Mouse (Mus musculus) kidney, embryonic 14.5 days (tissue): ENCODE results near the gene Cachd1. TPM values are rescaled to one million over a fixed set of nuclear protein-coding genes. Genes with fewer than 3 reads are reported as not detected.

ENCODE experiments used
- ATAC-seq: fragments of 200-750 bp; cut with Nextera tagmentation; 2 replicates; pipeline ENCODE4 v1.8.0; 2017; ENCODE audit warnings: moderate number of reproducible peaks, mild to moderate bottlenecking, moderate TSS enrichment, moderate library complexity; ENCODE audit not compliant: low FRiP score, low TSS enrichment
- H3K27ac ChIP-seq: fragments of 300-500 bp; sonication (generic); 2 replicates; pipeline ENCODE4 v1.5.1; 2014; ENCODE audit warnings: low read depth, mild to moderate bottlenecking, low read length, moderate library complexity, mixed read lengths
- H3K27me3 ChIP-seq: fragments of 300-500 bp; sonication (generic); 2 replicates; pipeline ENCODE4 v1.6.1; 2014; ENCODE audit warnings: mild to moderate bottlenecking, low read length; ENCODE audit not compliant: control insufficient read depth, insufficient read depth
- H3K36me3 ChIP-seq: fragments of 300-500 bp; sonication (generic); 2 replicates; pipeline ENCODE4 v1.6.1; 2014; ENCODE audit warnings: low read length, mixed read lengths; ENCODE audit not compliant: control insufficient read depth, insufficient read depth
- H3K4me1 ChIP-seq: fragments of 300-500 bp; sonication (generic); 2 replicates; pipeline ENCODE4 v1.6.1; 2014; ENCODE audit warnings: low read length, mixed read lengths; ENCODE audit not compliant: control insufficient read depth, insufficient read depth
- H3K4me2 ChIP-seq: fragments of 300-500 bp; sonication (generic); replicated peaks from 2 replicates; pipeline ENCODE4 v1.6.1; 2014; ENCODE audit warnings: low read depth, mild to moderate bottlenecking, low read length
- H3K4me3 ChIP-seq: fragments of 300-500 bp; sonication (generic); 2 replicates; pipeline ENCODE4 v1.5.1; 2014; ENCODE audit warnings: mild to moderate bottlenecking, low read length
- H3K9ac ChIP-seq: fragments of 300-500 bp; sonication (generic); 2 replicates; pipeline ENCODE4 v1.6.1; 2014; ENCODE audit warnings: low read depth, mild to moderate bottlenecking, low read length, moderate library complexity
- H3K9me3 ChIP-seq: fragments of 300-500 bp; sonication (generic); 2 replicates; pipeline ENCODE4 v1.6.1; 2016; ENCODE audit warnings: low read length; ENCODE audit not compliant: control insufficient read depth
- WGBS: fragments of 180-500 bp; shearing (Covaris S2); extraction: QIAGEN DNeasy Blood & Tissue Kit; methylation state at CpG from one replicate; pipeline ENCODE4 v1.1.7; 2014; 5-methylcytosine and 5-hydroxymethylcytosine counted together
- polyA plus RNA-seq: library from polyadenylated mRNA; unstranded; fragments of >200 nt; fragmentation: Nextera tagmentation; extraction: Ambion mirVana; gene quantifications from 2 replicates; pipeline ENCODE4 v1.2.1, GENCODE M21; 2014

The Cachd1 gene
- polyA plus RNA-seq, 1 experiment from 2014 or later: 25.0 TPM

DNA sequence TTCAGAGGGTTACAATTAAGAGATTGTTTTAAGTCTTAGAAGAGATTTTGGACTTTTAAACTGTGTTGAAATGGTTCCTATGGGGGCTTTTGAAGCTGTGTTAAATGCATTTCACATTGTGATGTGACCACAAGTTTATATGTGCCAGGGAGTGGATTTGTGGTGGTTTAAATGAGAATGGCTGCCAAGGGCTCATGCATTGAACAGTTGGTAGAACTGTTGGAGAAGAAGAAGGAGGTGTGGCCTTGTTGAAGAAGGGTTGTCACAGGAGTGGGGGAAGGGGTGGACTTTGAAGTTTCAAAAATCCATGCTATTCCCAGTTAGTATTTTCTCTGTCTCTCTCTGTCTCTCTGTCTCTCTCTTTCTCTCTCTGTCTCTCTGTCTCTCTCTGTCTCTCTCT, 267.7 kb downstream of the Cachd1 start:
- no peak overlapping the region for H3K4me2 ChIP-seq
- no peaks in the 10 kb centered on the region for H3K27me3 ChIP-seq
- no peak for ATAC-seq
- no peak overlapping the region for H3K27ac ChIP-seq
- H3K4me1 ChIP-seq: no peaks in the 10 kb centered on the region
- H3K36me3 ChIP-seq: no peaks in the 10 kb centered on the region
- no peaks in the 10 kb centered on the region for H3K9me3 ChIP-seq
- no peak overlapping the region for H3K4me3 ChIP-seq
- H3K9ac ChIP-seq: no peak overlapping the region

DNA sequence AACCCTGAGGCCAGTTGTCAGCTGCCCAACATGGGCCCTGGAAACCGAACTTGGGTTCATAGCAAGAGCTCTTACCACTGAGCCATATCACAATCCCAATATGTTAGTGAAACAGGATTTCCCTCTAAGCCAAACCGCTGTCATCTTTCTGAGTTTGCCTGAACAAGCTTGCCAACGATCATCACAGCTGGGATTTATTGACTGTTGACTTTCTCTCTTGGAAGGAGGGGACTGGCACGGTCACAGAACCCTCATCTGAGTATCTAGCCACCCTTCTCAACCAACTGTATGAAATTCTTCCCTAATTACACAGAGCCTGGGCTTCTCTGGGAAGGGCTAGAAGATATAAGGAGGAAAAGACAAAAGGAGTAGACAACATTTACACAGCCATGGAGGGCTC, 270.1 kb downstream of the Cachd1 start:
- no peak for ATAC-seq
- H3K4me3 ChIP-seq: no peak overlapping the region

DNA sequence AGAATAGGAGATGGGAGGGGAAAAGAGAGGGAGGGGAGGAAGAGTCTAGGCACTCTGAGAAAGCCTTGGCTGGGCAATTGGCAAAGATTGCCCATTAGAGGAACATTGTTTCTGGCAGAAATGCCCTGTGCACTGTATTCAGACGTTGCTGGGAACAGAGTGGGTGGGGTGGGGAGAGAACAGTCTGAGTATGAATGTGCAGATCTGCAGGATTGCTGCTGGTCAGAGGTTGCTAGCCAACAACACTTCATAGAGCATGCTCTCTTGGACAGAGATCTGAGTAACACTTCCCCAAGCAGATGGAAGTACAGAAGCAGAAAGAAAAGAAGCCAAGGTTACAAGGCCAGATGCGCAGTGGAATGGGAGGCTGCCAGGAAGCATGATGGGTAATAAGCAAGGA, 285.7 kb downstream of the Cachd1 start:
- Histone ChIP-seq H3K4me3 (no peak overlapping the region), H3K9me3 (no peaks in the 10 kb centered on the region), H3K4me2 (no peak overlapping the region), H3K4me1 (no peaks in the 10 kb centered on the region), H3K36me3 (no peaks in the 10 kb centered on the region), H3K27me3 (no peaks in the 10 kb centered on the region), H3K9ac (no peak overlapping the region), H3K27ac (no peak overlapping the region)
- 76% methylated on average over 2 of the region's 2 CpGs for WGBS
- no peak for ATAC-seq

More for the DNA sequence above, 270.1 kb downstream of the Cachd1 start:
- H3K9ac ChIP-seq: no peak overlapping the region
- H3K4me1 ChIP-seq: no peaks in the 10 kb centered on the region
- no peaks in the 10 kb centered on the region for H3K36me3 ChIP-seq
- H3K27ac ChIP-seq: no peak overlapping the region
- 68% methylated on average over 4 of the region's 4 CpGs for WGBS
- H3K4me2 ChIP-seq: no peak overlapping the region
- H3K27me3 ChIP-seq: no peaks in the 10 kb centered on the region
- H3K9me3 ChIP-seq: no peaks in the 10 kb centered on the region

DNA sequence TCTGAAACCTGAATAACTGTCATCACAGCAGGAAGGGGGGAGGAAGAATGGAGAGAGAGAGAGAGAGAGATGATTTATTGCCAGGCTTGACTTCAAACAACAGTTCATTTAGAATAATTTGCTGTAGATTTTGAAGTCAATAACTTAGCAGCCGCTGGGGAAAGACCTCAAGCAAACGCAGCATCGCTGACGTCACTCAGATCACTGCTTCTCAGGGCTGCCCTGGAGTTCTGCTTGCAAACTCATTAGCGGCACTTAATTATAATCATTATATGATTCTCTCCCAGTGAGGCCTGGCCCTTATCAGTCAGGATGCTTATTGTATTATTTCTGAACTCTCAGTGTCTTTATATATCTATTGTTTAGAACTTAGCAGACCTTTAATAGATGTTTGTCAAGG, 289.9 kb downstream of the Cachd1 start:
- H3K36me3 ChIP-seq: no peaks in the 10 kb centered on the region
- WGBS: 42% methylated on average over 5 of the region's 5 CpGs
- no peaks in the 10 kb centered on the region for H3K27me3 ChIP-seq
- H3K27ac ChIP-seq: no peak overlapping the region
- H3K4me2 ChIP-seq: no peak overlapping the region
- H3K4me1 ChIP-seq: no peaks in the 10 kb centered on the region
- ATAC-seq: no peak
- H3K4me3 ChIP-seq: no peak overlapping the region
- no peak overlapping the region for H3K9ac ChIP-seq
- no peaks in the 10 kb centered on the region for H3K9me3 ChIP-seq

DNA sequence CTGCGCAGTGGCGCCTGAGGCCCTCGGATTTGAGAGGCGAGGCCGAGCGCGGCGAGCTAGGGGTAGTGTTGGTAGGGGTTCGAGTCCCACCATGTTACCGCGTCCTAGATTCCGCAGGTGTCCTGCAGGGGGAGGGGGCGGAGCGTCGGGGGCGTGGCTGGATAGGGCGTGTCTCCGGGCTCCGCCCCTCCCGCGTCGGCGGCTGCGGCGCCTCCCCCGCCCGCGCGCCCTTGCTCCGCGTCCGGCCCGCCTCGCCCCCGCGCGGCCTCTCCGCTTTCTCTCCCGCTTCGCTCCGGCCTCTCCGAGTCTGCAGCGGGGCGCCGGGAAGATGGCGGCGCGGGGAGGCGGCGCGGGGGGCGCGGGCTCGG, 292.3 kb downstream of the Cachd1 start, which contains the start of gene Raver2:
Raver2 (plus strand) TSS at position 198 of the 368 bp plus-strand sequence.
- Histone ChIP-seq H3K27me3 (no peaks in the 10 kb centered on the region), H3K9me3 (no peaks in the 10 kb centered on the region), H3K4me3 (peak within 1 kb of the TSS; percentile 84), H3K27ac (peak within 1 kb of the TSS; percentile 24; the same call in 1 of the 2 replicates), H3K36me3 (no peaks in the 10 kb centered on the region), H3K4me1 (no peaks in the 10 kb centered on the region), H3K4me2 (peak within 1 kb of the TSS; percentile 89), H3K9ac (peak within 1 kb of the TSS; percentile 85)
- peak; percentile 89 for ATAC-seq
- WGBS: 2% methylated on average over 36 of the region's 54 CpGs

DNA sequence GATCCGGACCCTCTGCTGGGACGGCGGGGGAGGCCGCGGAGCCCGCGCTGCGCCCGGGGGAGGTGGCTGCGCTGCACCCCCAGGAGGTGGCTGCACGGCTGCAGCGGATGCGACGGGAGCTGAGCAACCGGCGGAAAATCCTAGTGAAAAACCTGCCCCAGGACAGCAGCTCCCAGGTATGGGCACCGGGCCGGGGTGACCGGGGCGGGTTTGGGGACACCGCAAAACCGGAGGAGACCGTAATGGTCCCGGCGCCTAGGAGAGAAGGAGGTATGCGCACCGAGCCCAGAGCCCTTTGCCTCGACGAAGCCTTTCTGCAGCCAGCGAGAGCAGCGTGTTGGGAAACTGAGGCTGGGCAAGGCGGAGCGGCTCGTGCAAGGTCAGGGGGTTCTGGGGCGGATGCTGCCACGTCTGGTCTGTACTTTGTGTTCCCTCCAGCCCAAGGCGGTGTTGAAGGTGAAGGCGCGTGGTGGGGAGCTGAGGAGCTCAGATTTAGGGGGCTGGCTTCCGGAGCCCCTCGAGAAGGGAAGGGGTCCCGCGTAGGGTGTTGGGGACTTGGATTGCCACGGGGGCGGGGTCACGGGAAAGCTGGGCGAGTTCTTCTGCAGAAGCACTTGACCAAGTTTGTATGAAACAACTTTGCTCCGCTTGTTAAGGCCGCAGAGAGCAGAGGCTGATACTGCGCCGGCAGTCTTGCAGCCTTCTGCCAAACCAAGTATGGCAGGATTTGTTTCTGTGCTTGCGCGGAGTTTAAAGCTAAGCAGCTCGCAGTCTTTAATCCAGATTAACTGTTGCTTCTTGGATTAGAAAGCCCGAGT, 292.9 kb downstream of the Cachd1 start:
- Histone ChIP-seq H3K27ac (peak overlapping the region; percentile 24; the same call in 1 of the 2 replicates), H3K9me3 (no peaks in the 10 kb centered on the region), H3K4me2 (peak overlapping the region; percentile 89), H3K27me3 (no peaks in the 10 kb centered on the region), H3K4me1 (no peaks in the 10 kb centered on the region), H3K9ac (peak overlapping the region; percentile 85), H3K36me3 (no peaks in the 10 kb centered on the region), H3K4me3 (peak overlapping the region; percentile 84)
- peak; percentile 77 for ATAC-seq
- 2% methylated on average over 45 of the region's 55 CpGs for WGBS

DNA sequence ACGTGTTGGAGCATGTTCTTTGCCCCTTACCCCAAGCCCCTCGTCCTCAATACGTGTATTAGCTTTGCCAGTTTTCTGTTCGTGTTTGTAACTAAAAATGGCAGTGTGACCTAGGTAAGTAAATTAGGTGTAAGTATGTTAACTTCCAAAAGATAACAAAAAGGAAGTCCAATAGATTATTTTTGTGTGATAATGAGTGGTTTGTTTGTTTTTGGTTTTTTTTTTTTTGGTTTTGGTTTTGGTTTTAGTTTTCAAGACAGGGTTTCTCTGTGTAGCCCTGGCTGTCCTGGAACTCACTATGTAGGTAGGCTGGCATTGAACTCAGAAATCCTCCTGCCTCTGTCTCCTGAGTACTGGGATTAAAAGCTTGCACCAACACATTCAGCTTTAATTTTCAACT, 295.1 kb downstream of the Cachd1 start:
- H3K27me3 ChIP-seq: no peaks in the 10 kb centered on the region
- no peaks in the 10 kb centered on the region for H3K9me3 ChIP-seq
- H3K4me3 ChIP-seq: no peak overlapping the region
- 91% methylated on average over 4 of the region's 4 CpGs for WGBS
- no peak overlapping the region for H3K4me2 ChIP-seq
- H3K9ac ChIP-seq: no peak overlapping the region
- no peaks in the 10 kb centered on the region for H3K4me1 ChIP-seq
- no peak overlapping the region for H3K27ac ChIP-seq
- no peak for ATAC-seq
- H3K36me3 ChIP-seq: no peaks in the 10 kb centered on the region

DNA sequence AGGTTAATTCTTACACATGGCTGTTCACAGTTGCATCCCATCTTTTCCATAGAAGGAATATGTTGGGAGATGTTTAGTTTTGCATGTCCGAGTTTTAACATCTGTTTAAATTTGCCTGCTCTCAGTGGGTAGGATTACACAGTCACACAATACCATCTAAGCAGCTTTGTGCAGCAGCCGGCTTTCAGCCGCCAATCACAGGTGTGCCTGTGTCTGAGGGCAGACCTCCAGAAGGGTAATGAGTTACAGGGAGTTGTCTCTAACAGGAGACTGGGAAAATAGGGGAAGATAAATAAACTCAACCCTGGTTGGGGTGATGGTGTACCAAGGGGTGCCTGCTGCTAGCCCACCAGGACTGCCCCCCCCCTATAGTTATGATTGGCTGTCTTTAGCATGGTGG, 299.9 kb downstream of the Cachd1 start:
- H3K36me3 ChIP-seq: no peaks in the 10 kb centered on the region
- WGBS: 33% methylated on average over 3 of the region's 3 CpGs
- no peak overlapping the region for H3K4me2 ChIP-seq
- no peak overlapping the region for H3K27ac ChIP-seq
- H3K9me3 ChIP-seq: no peaks in the 10 kb centered on the region
- H3K27me3 ChIP-seq: no peaks in the 10 kb centered on the region
- H3K4me1 ChIP-seq: peaks cover 1% of the 10 kb centered on the region; the same call in 1 of the 2 replicates
- no peak overlapping the region for H3K4me3 ChIP-seq
- no peak overlapping the region for H3K9ac ChIP-seq
- ATAC-seq: no peak
